Mouse (Mus musculus) inflammation-experienced regulatory T-cells, adult 16 weeks (primary cell): ENCODE measurements around the gene Dhx37. TPM values are rescaled to one million over a fixed set of nuclear protein-coding genes. Genes with fewer than 3 reads are reported as not detected.

ENCODE experiments used
- polyA plus RNA-seq: library from polyadenylated mRNA; unstranded; fragments of 100-300 nt; shearing (Covaris generic); gene quantifications from one replicate; pipeline ENCODE4 v1.2.1, GENCODE M21; 2017

Gene Dhx37
- 23.3 TPM for polyA plus RNA-seq

DNA sequence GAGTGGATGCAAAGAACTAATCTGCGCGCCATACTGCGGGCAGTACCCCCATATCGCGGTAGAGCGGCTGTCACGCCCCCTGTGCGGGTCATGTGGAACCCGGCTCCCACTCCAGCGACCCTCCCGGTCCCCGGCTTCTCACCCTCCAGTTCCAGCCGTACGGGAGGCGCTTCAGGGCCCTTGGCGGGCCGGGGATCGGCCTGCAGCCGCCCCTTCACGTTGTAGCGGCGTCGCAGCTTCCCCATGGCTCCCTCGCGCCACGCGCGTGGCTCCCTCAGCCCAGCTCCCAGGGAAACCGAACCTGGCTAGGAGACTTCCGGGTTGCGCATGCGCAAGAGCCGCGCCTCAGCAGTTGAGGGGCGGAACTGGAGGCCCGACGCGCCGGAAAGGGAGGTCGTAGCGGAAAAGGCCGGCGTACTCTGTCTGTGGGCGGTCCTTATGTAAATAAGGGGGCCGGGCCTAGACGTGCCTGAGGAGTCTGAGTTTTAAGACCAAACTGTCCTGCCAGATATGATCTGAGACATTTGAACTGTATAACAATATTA lies at the start of gene Dhx37:
Gene Dhx37 (minus strand): TSS at position 329 of the 545 bp plus-strand sequence.

DNA sequence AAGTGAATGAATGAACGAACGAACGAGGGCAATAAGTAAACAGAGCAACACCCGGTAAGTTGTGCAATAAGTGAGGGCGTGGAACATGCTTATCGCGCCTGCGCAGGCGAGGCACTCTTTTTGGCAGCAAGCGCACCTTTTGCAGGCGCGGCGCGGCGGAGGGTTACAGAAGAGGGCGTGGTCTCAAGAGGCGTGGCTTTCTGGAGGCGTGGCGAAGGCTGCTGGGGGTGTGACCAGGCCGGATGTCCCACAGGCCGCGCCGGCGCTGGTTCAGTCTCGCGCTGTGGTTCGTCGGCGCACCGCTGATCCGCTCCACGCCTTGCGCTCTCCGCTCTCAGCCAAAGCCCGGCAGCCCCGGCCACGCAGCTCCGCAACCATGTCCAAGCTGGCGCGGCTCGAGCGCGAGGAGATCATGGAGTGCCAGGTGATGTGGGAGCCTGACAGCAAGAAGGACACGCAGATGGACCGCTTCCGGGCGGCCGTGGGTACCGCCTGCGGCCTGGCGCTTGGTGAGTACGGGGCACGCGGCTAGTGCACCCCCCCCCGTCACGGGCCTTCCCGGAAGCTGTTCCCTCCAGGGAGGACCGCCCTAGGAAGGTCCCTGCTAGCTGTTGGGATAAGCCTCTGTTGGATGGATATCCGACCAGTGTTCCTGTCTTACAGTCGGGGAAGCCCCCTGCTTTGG lies 41.8 kb upstream of the Dhx37 start, which contains the start of gene Aacs:
Gene Aacs (plus strand): TSS at position 214 of the 685 bp plus-strand sequence.

DNA sequence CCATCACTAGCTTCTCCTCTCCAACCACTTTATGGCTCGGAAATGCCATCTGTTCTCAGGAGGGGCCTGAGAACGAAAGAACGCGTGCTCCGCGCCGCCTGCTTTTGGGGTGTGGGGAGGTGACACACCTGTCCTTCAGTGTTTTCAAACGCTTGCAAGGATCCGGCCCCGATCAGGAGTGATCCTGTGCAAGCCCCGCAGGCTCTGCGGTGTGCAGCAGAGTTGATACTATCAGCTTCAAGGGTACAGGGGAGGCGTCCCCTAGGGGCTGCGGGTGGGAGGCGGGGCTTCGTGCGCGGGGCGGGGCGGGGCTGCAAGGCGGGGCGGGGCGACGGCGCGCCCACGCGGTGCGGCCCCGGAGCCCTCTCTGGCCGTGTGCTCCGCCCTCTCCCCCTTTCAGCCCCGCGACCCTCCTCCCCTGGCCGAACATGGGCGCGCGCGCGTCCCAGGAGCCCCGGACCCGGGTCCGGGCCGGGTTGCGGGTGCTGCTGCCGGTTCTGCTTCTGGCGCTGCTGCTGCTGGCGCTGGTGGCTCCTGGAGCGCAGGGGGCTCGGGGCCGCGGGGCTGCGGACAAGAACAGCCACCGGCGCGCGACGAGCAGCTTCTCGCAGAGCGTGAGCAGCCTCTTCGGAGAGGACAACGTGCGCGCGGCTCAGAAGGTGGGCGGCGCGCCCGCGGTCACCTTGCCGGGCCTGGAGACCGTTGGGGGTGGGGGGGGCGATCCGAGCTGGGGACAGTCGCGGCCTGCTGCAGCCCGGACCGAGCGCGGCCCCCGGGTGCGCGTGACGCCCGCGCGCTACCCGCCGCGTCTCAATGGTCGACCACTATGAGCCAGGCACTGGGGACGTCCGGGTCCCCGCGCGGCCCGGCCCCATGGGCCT lies 7.6 kb upstream of the Dhx37 start, which contains the start of gene Bri3bp:
Gene Bri3bp (plus strand): TSS at position 335 of the 881 bp plus-strand sequence.

DNA sequence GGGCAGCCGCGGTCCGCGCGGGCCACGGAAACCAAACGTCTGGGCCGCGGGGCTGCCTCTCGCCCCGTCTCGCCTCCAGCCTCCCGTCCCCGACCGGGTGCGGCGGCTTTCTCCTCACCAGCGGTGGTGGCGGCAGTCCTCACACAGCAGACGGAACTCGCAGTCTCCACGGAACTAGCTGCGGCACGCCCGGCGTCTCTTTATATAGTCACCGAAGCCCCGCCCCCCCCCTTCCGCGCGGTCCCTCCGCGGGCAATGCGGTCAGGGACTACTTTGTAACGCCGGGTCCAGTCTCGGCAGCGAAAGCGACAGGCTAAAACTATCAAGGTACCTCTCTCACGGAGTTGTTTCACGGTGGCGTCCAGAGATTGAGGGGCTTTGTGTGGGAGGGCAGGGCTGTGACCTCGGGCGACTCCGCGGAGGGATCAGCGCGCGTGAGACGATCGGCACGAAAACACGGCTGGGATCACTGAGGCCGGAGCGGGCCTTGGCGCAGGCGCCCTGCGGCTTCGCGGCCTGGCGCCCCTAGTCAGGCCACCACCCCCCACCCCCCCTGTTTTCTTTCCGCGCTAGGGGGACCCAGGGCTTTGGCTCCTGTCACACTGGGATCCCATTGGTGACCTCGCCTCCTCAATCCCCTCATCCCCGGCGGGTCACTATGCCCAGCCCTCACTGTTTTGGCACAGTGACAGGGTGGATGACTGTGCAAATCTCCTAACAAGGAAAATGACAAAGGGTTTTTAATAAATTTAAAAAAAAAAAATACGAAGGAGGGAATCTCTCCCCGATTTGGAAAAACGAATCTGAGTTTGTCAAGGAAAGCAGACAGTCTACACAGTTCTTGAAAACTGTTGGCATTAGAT lies 44.1 kb downstream of the Dhx37 start, which contains the start of gene Ubc:
Gene Ubc (minus strand): TSS at position 624 of the 863 bp plus-strand sequence.

DNA sequence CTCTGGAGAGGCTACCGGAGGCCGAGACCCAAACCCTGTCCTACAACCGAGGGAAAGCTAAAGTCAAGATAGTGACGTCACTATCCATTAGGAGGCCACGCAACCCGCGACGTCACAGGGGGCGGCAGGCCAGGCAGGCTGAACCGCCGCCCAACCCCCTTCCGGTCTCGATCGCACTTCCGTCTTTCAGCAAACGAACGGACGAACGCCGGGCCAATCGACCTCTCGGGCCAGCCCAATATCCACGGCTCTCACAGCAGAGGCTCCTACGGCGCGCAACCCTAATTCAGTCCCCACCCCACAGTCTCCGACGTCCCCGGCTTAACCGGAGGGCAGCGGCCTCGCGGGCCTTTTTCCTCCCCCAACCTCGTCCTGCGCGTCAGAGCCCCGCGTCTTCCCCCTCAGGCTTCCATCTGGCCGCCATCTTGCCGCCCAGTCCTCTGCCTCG lies 44.8 kb downstream of the Dhx37 start, which contains the start of gene Gm10382:
Gene Gm10382 (plus strand): TSS at position 192 of the 448 bp plus-strand sequence.

Other genes starting within 250 kb of the Dhx37 start
- 21.2 TPM for gene Scarb1, start 93.0 kb downstream of the Dhx37 start, polyA plus RNA-seq
- 4.0 TPM for gene Gm10382, start 44.8 kb downstream of the Dhx37 start, polyA plus RNA-seq
- gene Ubc, start 43.9 kb downstream of the Dhx37 start, polyA plus RNA-seq, result 1,463 TPM
- gene Bri3bp, start 7.4 kb upstream of the Dhx37 start, polyA plus RNA-seq, result 7.9 TPM
- 57.5 TPM for gene Aacs, start 41.7 kb upstream of the Dhx37 start, polyA plus RNA-seq
- 0.17 TPM for gene Tmem132b, start 97.7 kb upstream of the Dhx37 start, polyA plus RNA-seq